Mouse (Mus musculus): ENCODE measurements at regions not wholly inside any gene's neighbourhood (a gene's known extent, or its start where the extent isn't known, plus 50 kb on each side); places are given as distances from the start of the nearest gene placed in this dataset.

DNA sequence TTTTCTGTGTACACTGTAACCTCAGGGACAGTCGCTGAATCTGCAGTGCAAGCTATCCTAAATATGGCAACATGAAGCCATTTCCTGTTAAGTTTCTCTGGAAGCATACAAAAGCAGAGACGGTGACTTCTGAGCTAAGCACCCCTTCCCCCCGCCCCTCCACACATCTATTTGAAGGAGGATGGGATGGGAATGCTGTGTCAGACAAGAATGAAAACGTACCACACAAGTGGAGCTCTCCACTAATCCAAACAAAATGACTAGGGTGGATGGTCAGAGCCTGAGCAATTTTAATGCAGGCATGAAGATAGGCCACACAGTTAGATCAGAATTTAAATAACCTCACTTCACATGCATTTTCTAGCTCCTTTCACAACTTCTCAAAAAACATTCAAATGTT is 936.6 kb downstream of the Gsdmc2 start:
- TF ChIP-seq TCF12 (IDR thresholded peaks at IDR 0.05; ENCODE audit: insufficient read depth, poor library complexity, severe bottlenecking), result no peak
- TF ChIP-seq POLR2A (IDR thresholded peaks at IDR 0.05; ENCODE audit: insufficient read length, low read depth), result no peak
- no peak for TF ChIP-seq SRF (IDR thresholded peaks at IDR 0.05; ENCODE audit: control insufficient read depth, insufficient read length, low read depth)
- no peak for TF ChIP-seq MAX (IDR thresholded peaks at IDR 0.05; ENCODE audit: low read depth)
- no peak for TF ChIP-seq USF1 (IDR thresholded peaks at IDR 0.05; ENCODE audit: low read depth)
